Mouse (Mus musculus): ENCODE measurements around the gene Wfdc8. TPM values are rescaled to one million over a fixed set of nuclear protein-coding genes. Genes with fewer than 3 reads are reported as not detected.
"Not testable (repeated sequence)": the region's sequence is repeated elsewhere in the genome, so short reads cannot be mapped to it uniquely, and the experiment has no call there.

Gene Wfdc8
- not detected in 2 replicates for polyA plus RNA-seq (2015; fragmentation: Nextera tagmentation; extraction: Ambion mirVana)

GRCm38 (mm10) chr2:164613471-164613870 lies at the start of gene Wfdc8, which contains the start of gene Wfdc6b:
TSS of gene Wfdc8 (minus strand) at chr2:164613626.
TSS of gene Wfdc6b (plus strand) at chr2:164613522.
- not testable (repeated sequence) for H3K36me3 ChIP-seq; H3K27me3 ChIP-seq; ATAC-seq (ENCODE audit: insufficient number of reproducible peaks, low FRiP score, low TSS enrichment, low read depth); H3K4me1 ChIP-seq; H3K27ac ChIP-seq; H3K9me3 ChIP-seq; H3K9ac ChIP-seq; H3K4me2 ChIP-seq; H3K4me3 ChIP-seq
- 49% methylated on average over 8 of the region's 8 CpGs for WGBS

GRCm38 (mm10) chr2:164656483-164656882 lies 43.1 kb upstream of the Wfdc8 start, which contains the start of gene Wfdc9:
TSS of gene Wfdc9 (minus strand) at chr2:164656583.
- Histone ChIP-seq H3K36me3 (no peaks in the 10 kb centered on the region), H3K4me2 (no peak within 1 kb of the TSS), H3K27me3 (0 out of 2 replicates have a peak, but pooled peaks cover 4% of the 10 kb centered on the region), H3K9ac (no peak within 1 kb of the TSS), H3K4me1 (no peaks in the 10 kb centered on the region), H3K9me3 (no peaks in the 10 kb centered on the region), H3K4me3 (no peak within 1 kb of the TSS), H3K27ac (no peak within 1 kb of the TSS)
- no peak for ATAC-seq (ENCODE audit: insufficient number of reproducible peaks, low FRiP score, low TSS enrichment, low read depth)
- WGBS: 80% methylated on average over 9 of the region's 9 CpGs

- H3K36me3 ChIP-seq: no peaks in the 10 kb centered on the region
- no peak within 1 kb of the TSS for H3K4me2 ChIP-seq
- no peak within 1 kb of the TSS for H3K27ac ChIP-seq
- H3K9me3 ChIP-seq: no peaks in the 10 kb centered on the region
- H3K4me1 ChIP-seq: no peaks in the 10 kb centered on the region
- H3K9ac ChIP-seq: no peak within 1 kb of the TSS
- 17% methylated on average over 11 of the region's 11 CpGs for WGBS
- H3K4me3 ChIP-seq: no peak within 1 kb of the TSS
- no peak for ATAC-seq (ENCODE audit: insufficient number of reproducible peaks, low FRiP score, low TSS enrichment, low read depth)
- 0 out of 2 replicates have a peak, but pooled peaks cover 4% of the 10 kb centered on the region for H3K27me3 ChIP-seq
These were observed 42.4 kb upstream of the Wfdc8 start, which contains the start of gene Wfdc10 for GRCm38 (mm10) chr2:164655858-164656257. TSS of gene Wfdc10 (plus strand) at chr2:164656046.

GRCm38 (mm10) chr2:164641881-164642673 lies 28.7 kb upstream of the Wfdc8 start:
- Histone ChIP-seq H3K4me2 (no peak overlapping the region), H3K27ac (no peak overlapping the region), H3K9me3 (no peaks in the 10 kb centered on the region), H3K4me1 (no peaks in the 10 kb centered on the region), H3K9ac (no peak overlapping the region), H3K27me3 (no peaks in the 10 kb centered on the region), H3K36me3 (no peaks in the 10 kb centered on the region), H3K4me3 (no peak overlapping the region)
- 79% methylated on average over 13 of the region's 13 CpGs for WGBS
- ATAC-seq (ENCODE audit: insufficient number of reproducible peaks, low FRiP score, low TSS enrichment, low read depth): no peak

GRCm38 (mm10) chr2:164641129-164641528 lies 27.7 kb upstream of the Wfdc8 start:
- no peaks in the 10 kb centered on the region for H3K36me3 ChIP-seq
- H3K4me2 ChIP-seq: no peak overlapping the region
- ATAC-seq (ENCODE audit: insufficient number of reproducible peaks, low FRiP score, low TSS enrichment, low read depth): no peak
- H3K27me3 ChIP-seq: no peaks in the 10 kb centered on the region
- 68% methylated on average over 7 of the region's 7 CpGs for WGBS
- no peak overlapping the region for H3K27ac ChIP-seq
- no peaks in the 10 kb centered on the region for H3K4me1 ChIP-seq
- H3K9ac ChIP-seq: no peak overlapping the region
- no peak overlapping the region for H3K4me3 ChIP-seq
- no peaks in the 10 kb centered on the region for H3K9me3 ChIP-seq

- Histone ChIP-seq H3K36me3 (no peaks in the 10 kb centered on the region), H3K4me2 (no peak within 1 kb of the TSS), H3K27me3 (no peaks in the 10 kb centered on the region), H3K9ac (no peak within 1 kb of the TSS), H3K4me3 (no peak within 1 kb of the TSS), H3K27ac (no peak within 1 kb of the TSS), H3K9me3 (no peaks in the 10 kb centered on the region), H3K4me1 (no peaks in the 10 kb centered on the region)
- WGBS: 86% methylated on average over 3 of the region's 3 CpGs
- ATAC-seq (ENCODE audit: insufficient number of reproducible peaks, low FRiP score, low TSS enrichment, low read depth): no peak
These were observed 25.3 kb upstream of the Wfdc8 start, which contains the start of gene Wfdc16 for GRCm38 (mm10) chr2:164638696-164639095. TSS of gene Wfdc16 (minus strand) at chr2:164638796.

GRCm38 (mm10) chr2:164635266-164635665 lies 21.8 kb upstream of the Wfdc8 start:
- Histone ChIP-seq H3K9me3 (no peaks in the 10 kb centered on the region), H3K36me3 (no peaks in the 10 kb centered on the region), H3K4me2 (no peak overlapping the region), H3K4me1 (no peaks in the 10 kb centered on the region), H3K27me3 (no peaks in the 10 kb centered on the region), H3K27ac (no peak overlapping the region), H3K9ac (no peak overlapping the region), H3K4me3 (no peak overlapping the region)
- no peak for ATAC-seq (ENCODE audit: insufficient number of reproducible peaks, low FRiP score, low TSS enrichment, low read depth)
- 79% methylated on average over 9 of the region's 9 CpGs for WGBS

GRCm38 (mm10) chr2:164621775-164622174 lies 8.3 kb upstream of the Wfdc8 start:
- no peaks in the 10 kb centered on the region for H3K4me1 ChIP-seq
- no peaks in the 10 kb centered on the region for H3K36me3 ChIP-seq
- ATAC-seq (ENCODE audit: insufficient number of reproducible peaks, low FRiP score, low TSS enrichment, low read depth): no peak
- H3K9ac ChIP-seq: no peak overlapping the region
- no peak overlapping the region for H3K4me3 ChIP-seq
- H3K9me3 ChIP-seq: no peaks in the 10 kb centered on the region
- no peak overlapping the region for H3K27ac ChIP-seq
- H3K27me3 ChIP-seq: no peaks in the 10 kb centered on the region
- no peak overlapping the region for H3K4me2 ChIP-seq
- 78% methylated on average over 4 of the region's 4 CpGs for WGBS

- 65% methylated on average over 5 of the region's 5 CpGs for WGBS
- no peak overlapping the region for H3K9ac ChIP-seq
- H3K27me3 ChIP-seq: no peaks in the 10 kb centered on the region
- no peak for ATAC-seq (ENCODE audit: insufficient number of reproducible peaks, low FRiP score, low TSS enrichment, low read depth)
- no peak overlapping the region for H3K27ac ChIP-seq
- H3K4me1 ChIP-seq: no peaks in the 10 kb centered on the region
- no peak overlapping the region for H3K4me3 ChIP-seq
- no peaks in the 10 kb centered on the region for H3K9me3 ChIP-seq
- no peaks in the 10 kb centered on the region for H3K36me3 ChIP-seq
- no peak overlapping the region for H3K4me2 ChIP-seq
These were observed 5.6 kb upstream of the Wfdc8 start for GRCm38 (mm10) chr2:164619050-164619449.

- WGBS: 87% methylated on average over 3 of the region's 3 CpGs
- no peak overlapping the region for H3K4me3 ChIP-seq
- no peaks in the 10 kb centered on the region for H3K9me3 ChIP-seq
- H3K4me1 ChIP-seq: no peaks in the 10 kb centered on the region
- H3K9ac ChIP-seq: no peak overlapping the region
- no peaks in the 10 kb centered on the region for H3K27me3 ChIP-seq
- no peak overlapping the region for H3K4me2 ChIP-seq
- H3K36me3 ChIP-seq: no peaks in the 10 kb centered on the region
- H3K27ac ChIP-seq: no peak overlapping the region
- no peak for ATAC-seq (ENCODE audit: insufficient number of reproducible peaks, low FRiP score, low TSS enrichment, low read depth)
These were observed 2.0 kb upstream of the Wfdc8 start for GRCm38 (mm10) chr2:164615386-164615785.

GRCm38 (mm10) chr2:164608781-164609180 lies 4.6 kb downstream of the Wfdc8 start:
- Histone ChIP-seq H3K4me1 (no peaks in the 10 kb centered on the region), H3K27ac (no peak overlapping the region), H3K4me3 (no peak overlapping the region), H3K4me2 (no peak overlapping the region), H3K27me3 (no peaks in the 10 kb centered on the region), H3K9me3 (no peaks in the 10 kb centered on the region), H3K36me3 (no peaks in the 10 kb centered on the region), H3K9ac (no peak overlapping the region)
- 67% methylated on average over 6 of the region's 6 CpGs for WGBS
- no peak for ATAC-seq (ENCODE audit: insufficient number of reproducible peaks, low FRiP score, low TSS enrichment, low read depth)

GRCm38 (mm10) chr2:164604411-164604810 lies 9.0 kb downstream of the Wfdc8 start:
- ATAC-seq (ENCODE audit: insufficient number of reproducible peaks, low FRiP score, low TSS enrichment, low read depth): no peak
- WGBS: 84% methylated on average over 8 of the region's 8 CpGs
- H3K4me3 ChIP-seq: no peak overlapping the region

More at GRCm38 (mm10) chr2:164604411-164604810, 9.0 kb downstream of the Wfdc8 start:
- Histone ChIP-seq H3K27ac (no peak overlapping the region), H3K9me3 (no peaks in the 10 kb centered on the region), H3K4me1 (no peaks in the 10 kb centered on the region), H3K9ac (no peak overlapping the region), H3K4me2 (no peak overlapping the region), H3K36me3 (no peaks in the 10 kb centered on the region), H3K27me3 (no peaks in the 10 kb centered on the region)

Measured in limb, embryonic 15.5 days (tissue).